Mouse (Mus musculus) B cell, adult 2 months (primary cell): Measurements from ENCODE around the gene Timd4.

ENCODE experiments used
- DNase-seq, 2 experiments: peaks; one replicate each; pipeline ENCODE4 v3.0.0; 2022

Gene Timd4

DNA sequence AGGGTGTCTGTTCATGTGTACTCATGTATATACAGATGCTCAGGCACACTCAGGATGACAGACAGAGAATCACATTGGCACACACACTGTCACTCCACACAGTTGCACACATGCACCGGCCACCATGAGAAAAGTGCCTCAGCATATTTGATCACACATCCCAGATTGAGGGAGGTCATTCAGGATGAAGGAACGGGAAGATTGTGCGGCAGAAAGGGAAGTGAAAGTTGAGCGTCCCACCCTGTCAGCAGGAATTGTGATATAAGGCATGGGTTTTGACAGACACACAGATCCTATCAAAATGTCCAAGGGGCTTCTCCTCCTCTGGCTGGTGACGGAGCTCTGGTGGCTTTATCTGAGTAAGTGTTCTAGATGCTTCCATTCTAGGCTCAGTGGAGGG, at the start of gene Timd4:
TSS of gene Timd4 (plus strand) at position 290 of the 400 bp plus-strand sequence.
- no peak for DNase-seq

DNA sequence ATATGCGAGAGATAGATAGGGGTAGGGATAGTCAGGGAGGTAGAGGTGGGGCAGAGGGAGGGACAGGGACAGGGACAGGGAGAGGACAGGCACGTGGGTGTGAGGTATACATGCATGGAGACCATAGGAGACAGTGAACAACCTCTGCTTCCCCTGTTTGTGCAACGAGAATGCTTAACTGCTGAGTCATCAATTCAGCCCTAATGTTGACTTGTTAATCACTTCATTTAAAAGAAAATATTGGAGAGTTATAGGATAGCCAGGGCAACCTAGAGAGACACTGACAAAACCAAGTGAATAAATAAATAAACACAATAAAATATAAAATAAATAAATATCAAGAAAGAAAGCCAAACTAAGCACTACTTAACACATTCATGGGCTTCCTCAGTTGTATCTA, 33.7 kb upstream of the Timd4 start:
- DNase-seq: no peak

DNA sequence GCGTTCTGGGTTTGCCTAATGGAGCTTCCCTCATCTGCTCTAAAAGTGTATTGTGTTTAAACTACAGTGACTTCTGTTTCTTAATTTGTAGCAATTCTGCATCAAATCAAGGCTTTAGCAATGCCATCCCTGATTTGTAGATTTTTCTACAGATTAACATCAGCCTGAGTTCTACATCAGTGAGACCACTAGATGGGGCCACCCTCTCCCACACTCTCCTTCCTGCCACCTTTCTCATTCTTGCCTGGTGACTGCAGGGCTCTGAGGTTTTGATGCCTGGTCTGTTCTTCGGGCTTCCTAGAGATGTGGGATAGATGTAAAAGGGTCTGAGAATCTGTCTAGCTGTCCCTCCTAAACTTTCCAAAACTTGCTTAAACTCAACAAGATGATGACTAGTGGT, 30.8 kb upstream of the Timd4 start:
- DNase-seq: peak; percentile 16 to 26

DNA sequence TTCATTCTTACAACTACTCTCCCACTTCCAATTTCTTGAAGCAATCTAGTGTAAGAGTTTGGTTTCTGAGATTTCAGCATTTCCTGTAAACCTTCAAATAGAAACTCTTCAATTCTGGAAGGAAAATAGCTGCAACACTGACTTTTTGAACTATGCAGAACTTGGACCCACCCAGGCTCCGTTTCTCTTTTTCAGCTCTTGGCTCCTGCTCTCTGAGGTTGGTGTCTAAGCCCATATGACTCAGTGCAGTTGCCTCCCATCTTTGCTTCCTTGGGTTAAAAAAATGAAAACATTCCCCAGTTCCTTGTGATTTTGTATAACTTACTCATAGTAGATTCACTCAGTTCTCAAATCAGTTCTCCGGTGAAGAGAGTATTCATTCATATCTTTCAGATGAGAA, 6.2 kb upstream of the Timd4 start:
- no peak for DNase-seq

DNA sequence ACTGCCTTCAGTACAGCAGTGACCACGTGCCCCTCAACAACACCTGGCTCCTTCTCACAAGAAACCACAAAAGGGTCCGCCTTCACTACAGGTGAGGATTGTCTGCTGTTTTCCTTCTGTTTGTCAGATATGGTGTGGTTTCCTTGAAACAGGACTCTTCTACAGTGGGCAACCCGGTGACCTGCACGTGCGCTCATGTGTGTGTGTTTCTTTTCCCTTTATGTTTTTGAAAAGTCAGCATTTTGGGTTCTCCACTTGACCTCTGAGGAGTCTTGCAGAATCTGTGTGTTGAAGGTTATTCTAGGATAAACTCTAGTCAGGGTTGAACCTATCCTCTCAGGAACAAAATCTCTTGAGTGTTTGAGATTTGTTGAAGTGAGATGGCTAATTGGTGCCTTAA, 7.1 kb downstream of the Timd4 start:
- DNase-seq: no peak

DNA sequence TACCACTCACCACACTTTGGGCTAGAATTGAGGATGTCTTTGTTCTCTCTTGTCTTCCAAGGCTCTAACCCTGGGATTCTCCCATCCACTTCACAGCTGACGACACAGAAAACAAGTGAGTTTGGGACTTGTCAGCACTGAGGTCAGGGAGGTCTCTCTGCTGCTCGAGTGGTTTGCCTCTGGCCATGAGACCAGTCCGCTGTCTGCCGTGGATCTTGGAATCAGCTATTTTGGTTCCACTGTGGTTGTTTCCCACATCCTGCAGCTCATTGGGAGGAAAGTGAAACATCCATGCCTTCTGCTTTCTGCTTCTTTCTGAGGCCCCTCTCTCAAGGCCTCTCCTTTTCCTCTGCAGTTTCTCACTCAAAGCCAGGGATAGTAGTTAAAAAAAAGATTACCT, 9.3 kb downstream of the Timd4 start:
- DNase-seq: no peak

DNA sequence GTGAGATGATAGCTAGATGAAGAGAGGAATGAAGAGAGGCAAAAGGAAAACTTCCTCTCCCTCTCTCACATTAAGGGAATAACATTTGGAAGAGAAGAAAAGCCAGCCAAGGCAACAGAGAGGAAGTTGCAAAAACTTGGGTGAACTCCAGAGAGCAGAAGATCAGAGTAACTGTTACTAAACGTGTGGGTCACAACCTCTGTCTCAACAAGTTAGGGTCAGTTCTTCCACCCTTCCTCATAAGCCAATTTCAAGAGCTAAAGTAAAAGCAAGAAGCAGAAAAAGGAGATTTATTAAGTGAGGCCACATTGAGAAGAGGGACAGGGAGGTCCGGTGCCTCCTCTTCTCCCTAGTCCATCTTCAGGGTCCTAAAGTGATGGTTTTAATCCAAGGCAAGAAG, 19.7 kb downstream of the Timd4 start:
- DNase-seq: no peak

DNA sequence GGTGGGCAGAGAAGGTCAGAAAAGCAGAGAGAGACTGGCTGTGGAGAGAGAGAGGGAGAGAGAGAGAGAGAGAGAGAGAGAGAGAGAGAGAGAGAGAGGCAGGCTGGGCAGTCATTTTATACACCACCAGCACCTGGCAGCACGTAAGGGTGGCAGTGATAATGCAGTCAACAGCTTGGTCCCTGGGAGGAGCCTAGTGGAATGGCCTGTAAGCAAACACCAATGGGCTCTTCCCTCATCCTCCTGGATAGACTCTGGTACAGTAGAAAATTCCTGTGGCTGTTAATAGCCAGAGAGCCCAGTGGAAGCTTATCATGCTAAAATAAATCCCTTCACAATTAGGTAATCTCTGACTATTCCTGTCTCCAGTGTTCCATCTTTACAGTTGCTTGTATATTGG, 24.5 kb downstream of the Timd4 start:
- no peak for DNase-seq

DNA sequence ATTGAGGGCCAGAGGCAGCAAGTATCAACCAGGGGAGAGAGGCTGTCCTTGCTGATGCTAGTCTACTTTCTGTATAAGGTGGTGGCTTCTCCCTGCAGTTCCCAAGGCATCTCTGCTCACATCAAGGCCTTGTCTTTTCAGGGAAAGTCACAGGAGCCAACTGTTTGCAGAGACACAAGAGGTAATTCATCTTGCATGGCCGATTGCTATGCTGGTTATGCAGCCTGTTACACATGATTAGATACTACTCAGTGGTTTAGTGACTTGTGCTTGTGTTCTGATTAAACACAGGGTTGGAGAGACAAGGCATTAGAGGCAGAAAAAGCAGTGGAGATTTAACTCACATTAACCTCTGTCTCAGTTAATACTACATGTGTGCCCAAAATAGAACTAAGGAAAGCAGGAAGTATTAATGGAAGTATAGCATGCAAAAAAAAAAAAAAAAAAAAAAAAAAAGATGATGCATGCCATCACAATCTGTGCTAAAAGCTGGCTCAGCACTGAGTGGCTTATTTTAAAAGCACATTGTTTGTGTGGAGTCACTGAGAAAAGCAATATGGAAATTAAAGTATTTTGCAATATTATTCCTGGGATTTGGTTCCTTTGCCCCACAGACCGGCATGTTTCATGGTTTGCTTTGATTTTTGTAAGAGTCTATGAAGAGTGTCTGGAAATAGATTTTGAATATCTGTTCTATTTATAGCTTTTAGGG, 31.6 kb downstream of the Timd4 start:
- DNase-seq: no peak

DNA sequence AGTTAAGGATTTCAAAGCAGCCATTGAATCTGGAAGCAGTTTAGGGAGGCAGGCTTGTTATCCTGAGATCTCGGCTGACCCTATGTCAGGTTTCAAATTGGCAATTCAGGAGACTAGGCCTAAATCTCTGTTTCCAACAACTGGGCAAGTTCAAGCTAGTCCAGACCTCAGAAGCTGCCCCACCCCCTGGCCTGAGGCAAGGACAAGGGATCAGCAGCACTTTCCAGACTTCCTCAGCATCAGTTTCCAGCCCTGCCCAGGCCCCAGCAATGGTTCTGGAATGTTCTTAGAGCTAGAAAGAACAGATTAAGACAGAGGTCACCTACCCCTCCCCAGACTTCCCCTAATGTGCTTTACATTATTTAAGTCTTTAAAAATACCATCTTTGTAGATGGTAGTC, 36.1 kb downstream of the Timd4 start:
- no peak for DNase-seq

DNA sequence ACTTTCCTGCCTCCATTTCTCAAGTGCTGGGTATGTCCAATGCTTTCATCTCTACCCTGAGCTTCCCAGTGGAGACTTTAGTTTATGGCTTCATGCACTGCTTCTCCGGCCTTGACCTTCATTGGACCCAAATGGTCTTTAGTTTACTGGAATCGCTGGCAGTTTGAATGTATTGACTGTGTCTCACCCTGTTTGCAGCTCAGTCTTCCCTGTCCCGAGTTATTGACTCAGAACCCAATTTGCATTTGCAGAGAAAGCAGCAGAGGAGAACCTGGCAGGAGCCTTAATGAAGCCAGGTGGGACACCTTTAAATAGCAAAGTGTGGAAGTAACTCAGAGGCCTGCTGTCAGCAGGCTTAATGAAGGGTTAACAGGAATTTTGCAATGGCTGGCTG, 37.2 kb downstream of the Timd4 start:
- no peak for DNase-seq

DNA sequence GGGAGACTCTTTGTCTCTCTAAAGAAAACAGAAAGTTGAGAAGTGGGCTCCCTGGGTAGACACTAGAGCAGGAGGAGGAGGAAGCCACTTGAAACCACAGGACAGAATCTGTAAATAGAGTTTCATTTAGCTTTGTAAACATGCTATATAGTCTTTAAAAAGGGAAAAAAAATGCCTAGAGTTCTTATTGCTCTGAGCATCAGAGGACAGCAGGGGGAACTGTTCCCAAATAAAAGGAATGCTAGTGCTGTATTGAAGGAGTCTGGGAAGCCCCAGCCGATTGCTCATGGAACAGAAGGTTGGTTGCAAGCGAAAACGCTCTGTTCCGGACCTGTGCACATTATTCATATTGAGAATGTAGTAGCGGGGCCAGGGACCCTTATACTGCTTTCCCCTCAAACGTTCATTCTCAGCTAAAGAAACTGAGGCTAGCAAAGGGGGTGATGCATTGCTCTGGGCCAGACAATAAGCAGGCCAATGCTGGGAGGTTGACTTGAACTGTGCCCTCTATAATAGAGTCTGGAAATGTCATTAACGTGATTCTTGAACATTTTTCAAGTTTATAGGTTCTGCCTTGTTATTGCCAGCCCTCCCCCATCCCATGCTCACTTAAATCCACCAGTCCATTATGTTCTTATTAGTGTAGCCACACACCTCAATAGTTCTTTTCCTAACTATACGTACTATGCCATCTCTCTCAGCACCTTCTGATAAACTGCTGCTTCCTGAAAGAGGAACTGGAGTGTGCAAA, 37.8 kb downstream of the Timd4 start:
- no peak for DNase-seq

DNA sequence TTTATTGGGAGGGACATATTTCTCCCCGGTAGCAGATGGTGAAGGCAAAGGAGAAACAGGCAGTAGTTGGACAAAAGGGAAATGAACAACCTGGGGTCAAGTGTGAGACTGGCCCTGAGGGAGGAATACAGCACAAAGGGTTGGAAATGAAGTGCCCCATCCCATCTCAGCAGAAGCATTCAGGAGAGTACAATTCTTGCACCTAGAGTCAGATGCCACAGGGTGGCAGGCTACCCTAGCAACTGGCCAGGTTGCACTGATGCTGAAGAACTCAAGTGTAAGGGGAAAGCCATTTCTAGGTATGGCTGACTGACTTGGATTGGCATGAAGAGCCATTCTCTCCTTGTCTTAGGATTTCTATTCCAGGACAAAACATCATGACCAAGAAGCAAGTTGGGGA, 54.2 kb downstream of the Timd4 start:
- peak in 1 of 2 experiments; percentile 7 for DNase-seq

DNA sequence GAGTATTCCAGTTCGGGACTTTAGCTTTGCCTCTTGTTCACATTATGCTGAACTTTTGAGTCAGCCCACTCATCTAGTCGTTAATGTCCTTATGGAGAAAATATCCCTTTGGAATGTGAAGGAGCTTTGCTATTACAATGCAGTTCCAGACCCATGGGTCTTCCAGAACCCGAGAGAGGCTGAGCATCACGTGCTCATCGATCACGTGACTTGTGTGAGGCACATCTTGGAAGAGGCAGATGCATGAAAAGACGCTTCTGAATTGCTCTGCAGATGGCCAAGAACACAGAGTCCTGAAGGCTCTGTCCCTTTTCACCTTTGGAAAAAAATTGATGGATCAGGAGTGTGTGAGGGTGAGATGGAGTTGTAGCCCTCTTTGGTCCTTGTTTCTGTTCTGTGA, 58.0 kb downstream of the Timd4 start:
- no peak for DNase-seq

DNA sequence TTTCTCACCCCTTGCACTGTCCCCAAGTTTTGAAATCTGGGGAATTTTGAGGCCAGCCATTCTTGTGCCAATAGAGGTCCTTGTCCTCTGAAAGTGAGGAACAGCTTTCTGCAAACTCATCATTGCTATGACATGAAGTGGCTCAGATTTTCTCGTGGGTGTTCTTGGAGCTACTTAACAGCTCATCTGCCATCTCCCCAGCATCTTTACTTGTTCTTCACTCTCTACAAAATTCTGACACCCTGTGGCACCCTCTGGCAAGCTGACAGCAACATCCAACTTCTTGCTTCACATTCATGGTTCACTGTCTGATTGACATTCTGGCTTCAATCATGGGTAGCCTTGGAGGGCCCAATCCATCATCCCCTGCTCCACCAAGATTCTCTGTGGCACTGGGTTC, 65.2 kb downstream of the Timd4 start:
- DNase-seq: no peak

DNA sequence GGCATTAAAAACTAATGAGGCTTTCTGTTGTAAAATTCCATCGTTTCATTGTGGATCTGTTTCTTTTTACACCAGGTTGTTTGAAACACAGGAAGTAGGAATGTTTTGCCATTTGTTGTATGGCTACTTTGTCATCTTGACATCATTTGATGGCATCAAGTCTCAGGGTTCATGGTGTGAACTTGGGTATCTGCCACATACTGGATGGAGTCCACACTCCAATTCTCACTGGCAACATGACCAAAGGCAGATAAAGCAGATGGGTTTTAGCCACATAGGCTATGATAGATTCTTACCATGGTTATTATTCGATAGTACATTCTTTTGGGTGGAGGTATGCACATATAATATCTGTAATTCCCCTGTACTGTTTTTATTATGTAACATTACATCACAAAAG, 71.9 kb downstream of the Timd4 start:
- DNase-seq: no peak

DNA sequence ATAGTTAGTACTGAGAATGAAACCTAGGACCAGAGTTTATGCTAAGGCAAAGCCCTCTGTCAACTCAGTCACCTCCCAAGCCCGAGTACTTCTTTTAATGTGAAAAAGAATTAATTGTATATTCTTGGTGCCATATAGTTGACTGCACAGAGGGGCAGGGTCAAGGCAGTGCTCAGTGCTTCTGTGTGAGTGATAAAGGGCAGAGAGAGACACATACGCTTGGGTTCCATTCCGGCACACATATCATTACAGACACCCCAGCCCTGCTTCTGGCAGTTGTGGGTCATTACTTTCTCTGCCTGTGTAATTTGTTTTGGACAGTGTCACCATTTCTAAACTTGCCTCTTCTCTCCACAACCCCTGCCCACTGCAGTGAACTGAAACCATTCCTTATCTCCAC, 78.5 kb downstream of the Timd4 start:
- no peak for DNase-seq
